Mouse (Mus musculus) gastrocnemius, adult 8-10 months (tissue): ENCODE results near the gene Mapkbp1. TPM values are rescaled to one million over a fixed set of nuclear protein-coding genes. Genes with fewer than 3 reads are reported as not detected.

ENCODE experiments used
- DNase-seq, 2 experiments: peaks; one replicate each; pipeline ENCODE4 v3.0.0; 2022; ENCODE audit warnings: low spot score in 2 of 2
- total RNA-seq, 4 experiments: library from RNA; stranded (reverse); gene quantifications; 2 replicates each; pipeline ENCODE4 v1.2.4; 2022

Mapkbp1 gene
- total RNA-seq, 4 experiments from 2014 or later: 6.0 to 8.4 (median 6.5) TPM

DNA sequence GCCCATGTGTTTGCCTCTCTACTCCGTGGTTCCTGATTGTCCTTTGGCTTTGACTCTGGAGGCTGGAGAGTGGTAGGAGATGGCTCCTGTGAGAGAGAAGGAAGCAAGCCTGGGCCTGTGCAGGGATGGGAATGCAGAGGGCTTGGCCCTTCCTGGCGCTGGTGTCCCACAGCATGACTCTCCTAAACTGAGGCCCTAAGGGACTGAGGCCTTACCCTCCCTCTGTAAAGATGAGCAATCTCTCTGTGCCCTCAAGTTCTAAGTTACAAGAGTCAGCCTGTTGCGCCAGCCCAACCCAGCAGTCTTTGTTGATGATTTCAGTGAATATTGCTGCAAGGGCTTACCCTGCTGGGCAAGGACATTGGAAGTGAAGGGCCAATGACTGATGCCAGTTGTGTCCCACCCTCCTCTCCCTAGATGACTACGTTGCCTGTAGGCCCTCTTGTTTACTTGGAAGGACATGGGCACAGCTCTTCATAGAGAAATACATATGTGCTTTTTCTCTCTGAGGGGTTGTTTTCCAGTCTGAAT, 35.2 kb downstream of the Mapkbp1 start:
- DNase-seq: no peak

DNA sequence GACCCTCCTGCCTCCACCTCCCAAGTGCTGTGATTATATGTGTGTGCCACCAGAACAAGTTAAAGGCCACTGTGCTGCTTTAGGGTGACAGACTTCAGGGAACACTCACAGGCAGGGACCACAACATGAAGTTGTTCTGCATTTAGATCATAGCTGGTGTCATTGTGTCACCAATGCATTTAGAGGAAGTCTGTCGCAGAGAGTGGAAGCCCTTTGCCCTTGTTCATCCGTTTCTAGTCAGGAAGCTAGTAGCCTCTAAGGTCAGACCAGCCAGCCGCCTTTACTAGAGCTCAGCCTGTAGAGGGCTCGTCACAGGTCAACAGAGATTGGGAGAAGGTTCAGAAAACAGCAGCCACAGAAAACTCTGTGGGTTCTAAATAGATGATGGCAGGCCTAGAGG, 36.2 kb downstream of the Mapkbp1 start:
- DNase-seq: no peak

- no peak for DNase-seq
Measured at GRCm38 (mm10) chr2:120011462-120012200, 39.1 kb downstream of the Mapkbp1 start.

GRCm38 (mm10) chr2:120012924-120013323, 40.4 kb downstream of the Mapkbp1 start:
- DNase-seq: no peak

DNA sequence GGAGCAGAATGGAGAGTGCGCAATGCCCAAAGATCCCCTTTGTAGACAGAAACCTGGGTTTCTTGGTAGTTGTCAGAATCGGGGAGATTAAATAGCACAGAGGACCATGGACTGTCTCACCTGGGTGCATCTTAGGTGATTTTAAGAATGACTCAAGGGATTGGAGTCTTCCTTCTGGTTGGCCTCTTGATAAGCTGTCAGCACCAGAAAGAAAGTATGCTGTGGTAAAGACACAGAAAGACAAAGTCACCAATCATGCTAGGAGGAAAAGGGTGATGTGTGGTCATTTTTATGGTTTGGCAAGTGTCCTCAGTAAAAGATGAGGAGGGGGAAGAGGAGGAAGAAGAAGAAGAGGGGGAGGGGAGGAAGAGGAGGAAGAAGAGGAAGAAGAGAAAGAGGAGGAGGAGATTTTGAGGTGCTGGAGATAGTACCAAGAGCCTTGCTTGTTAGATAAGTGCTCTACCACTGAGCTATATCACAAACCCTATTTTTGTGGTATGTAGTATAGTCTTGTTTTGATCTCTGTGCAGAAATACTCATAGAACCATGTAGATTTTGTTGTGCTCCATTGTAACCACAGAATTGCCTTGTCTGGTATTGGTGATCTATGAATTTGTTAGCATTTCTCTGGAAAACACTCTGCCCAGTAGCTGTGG, 41.5 kb downstream of the Mapkbp1 start:
- no peak for DNase-seq

GRCm38 (mm10) chr2:120015882-120016281, 43.4 kb downstream of the Mapkbp1 start:
- DNase-seq: no peak

- DNase-seq: no peak
Measured at GRCm38 (mm10) chr2:120017599-120017998, 45.1 kb downstream of the Mapkbp1 start.

DNA sequence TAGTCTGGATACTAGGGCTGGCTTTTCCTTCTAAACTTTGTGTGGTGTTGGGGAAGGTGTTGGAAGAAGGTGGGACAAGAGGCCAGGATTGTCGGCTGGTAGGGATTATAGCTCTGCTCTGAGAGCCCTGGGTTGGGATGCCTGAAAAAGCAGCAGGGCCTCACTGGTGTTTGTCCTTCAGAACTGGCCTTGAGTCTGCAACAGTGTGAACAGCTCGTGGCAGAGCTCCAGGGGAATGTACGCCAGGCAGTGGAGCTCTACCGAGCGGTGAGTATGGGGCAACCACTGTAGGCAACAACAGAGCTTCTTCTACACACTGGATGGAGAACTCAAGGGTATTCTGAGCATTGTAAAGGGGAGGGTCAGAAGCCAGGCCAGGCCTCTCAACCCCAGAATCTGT, 51.8 kb downstream of the Mapkbp1 start:
- no peak for DNase-seq

- DNase-seq: peak; percentile 84
Measured at GRCm38 (mm10) chr2:120026984-120027949, 54.8 kb downstream of the Mapkbp1 start, which contains the start of the genes Jmjd7 and Gm28042. Gene Jmjd7 (plus strand): TSS chr2:120027483. Gene Gm28042 (plus strand): TSS chr2:120027493.

- no peak for DNase-seq
Measured at GRCm38 (mm10) chr2:120027950-120028331, 55.4 kb downstream of the Mapkbp1 start.

DNA sequence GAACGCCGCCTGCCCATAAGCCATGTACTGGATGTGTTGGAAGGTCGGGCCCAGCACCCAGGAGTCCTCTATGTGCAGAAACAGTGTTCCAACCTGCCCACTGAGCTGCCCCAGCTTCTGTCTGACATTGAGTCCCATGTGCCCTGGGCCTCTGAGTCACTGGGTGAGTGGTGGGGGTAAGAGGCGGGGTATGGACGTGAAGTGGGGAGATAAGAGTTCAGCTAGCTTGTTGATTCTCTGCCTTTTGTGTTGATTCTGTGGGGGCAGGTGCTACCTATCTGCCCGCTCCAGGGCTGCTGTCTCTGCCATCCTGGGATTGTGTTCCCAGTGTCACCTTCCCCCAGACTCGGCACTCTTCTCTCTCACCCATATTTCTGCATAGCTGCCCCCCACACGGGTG, 57.9 kb downstream of the Mapkbp1 start:
- DNase-seq: no peak

- no peak for DNase-seq
Measured at GRCm38 (mm10) chr2:120032726-120033467, 60.4 kb downstream of the Mapkbp1 start, which contains the start of gene Pla2g4b. Gene Pla2g4b (plus strand): TSS chr2:120033417.

DNA sequence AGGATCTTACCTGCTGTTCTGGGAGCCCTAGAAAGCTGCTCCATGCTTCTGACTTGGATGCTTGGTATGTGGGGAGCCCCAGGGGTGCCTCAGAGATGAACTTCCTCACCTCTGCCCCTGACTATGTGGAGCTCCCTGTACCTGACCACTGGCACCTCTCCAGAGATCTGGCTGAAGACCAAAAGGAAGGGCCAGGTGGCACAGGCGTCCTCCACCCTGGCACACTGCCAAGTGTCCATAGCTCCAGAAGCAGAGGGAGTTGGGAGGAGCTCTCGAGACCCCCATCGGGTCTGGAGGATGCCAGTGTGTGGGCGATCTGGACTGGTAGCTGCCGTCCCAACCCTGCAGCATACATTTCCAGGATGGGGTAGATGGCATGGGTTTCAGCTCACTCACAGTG, 61.2 kb downstream of the Mapkbp1 start:
- DNase-seq: no peak

DNA sequence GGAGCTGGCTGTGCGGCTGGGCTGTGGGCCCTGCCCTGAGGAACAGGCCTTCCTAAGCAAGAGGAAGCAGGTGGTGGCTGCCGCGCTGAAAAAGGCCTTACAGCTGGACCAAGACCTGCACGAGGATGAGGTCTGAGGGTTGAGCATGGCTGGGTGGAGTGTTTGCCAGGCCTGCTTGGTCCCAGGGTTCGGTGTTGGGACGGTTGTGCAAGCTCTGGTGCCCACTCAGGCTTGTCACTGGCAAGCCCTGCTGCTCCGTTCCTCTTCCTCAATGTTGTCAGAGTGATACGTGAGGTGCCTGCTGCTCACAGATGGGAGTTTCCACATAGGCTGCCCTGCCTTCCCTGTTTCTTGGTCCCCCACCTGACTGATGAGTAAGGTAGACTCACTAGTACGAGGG, 65.2 kb downstream of the Mapkbp1 start:
- DNase-seq: no peak

- no peak for DNase-seq
Measured at GRCm38 (mm10) chr2:120040991-120041390, 68.5 kb downstream of the Mapkbp1 start.

GRCm38 (mm10) chr2:120044101-120044603, 71.7 kb downstream of the Mapkbp1 start:
- no peak for DNase-seq

GRCm38 (mm10) chr2:120044676-120045075, 72.2 kb downstream of the Mapkbp1 start:
- DNase-seq: no peak

- DNase-seq: no peak
Measured at GRCm38 (mm10) chr2:120046486-120047310, 74.2 kb downstream of the Mapkbp1 start.

DNA sequence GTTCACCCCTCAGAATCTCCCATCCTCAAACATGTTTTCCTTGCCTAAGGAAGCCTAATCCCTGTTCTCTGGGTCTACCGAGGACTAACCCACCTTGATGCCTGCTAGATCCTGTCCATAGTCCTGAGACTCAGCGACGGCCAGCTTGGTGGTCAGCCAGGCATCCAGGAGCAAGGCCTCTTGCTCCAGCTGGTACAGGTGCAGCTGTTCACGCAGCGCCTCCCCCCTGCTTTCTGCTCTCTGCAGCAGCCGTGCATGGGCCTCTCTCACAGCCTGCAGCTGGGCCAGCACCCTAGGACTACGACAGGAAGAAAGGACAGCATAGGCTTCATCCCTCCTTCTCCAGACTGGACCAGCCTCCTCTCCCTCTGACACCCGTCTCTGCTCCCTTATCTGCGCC, 75.7 kb downstream of the Mapkbp1 start:
- no peak for DNase-seq
